Mouse (Mus musculus) hindbrain, embryonic 11.5 days (tissue): Measurements from ENCODE around the gene Vmn1r40. TPM values are rescaled to one million over a fixed set of nuclear protein-coding genes. Genes with fewer than 3 reads are reported as not detected.

Experiments used
- ATAC-seq: fragments of 200-750 bp; cut with Nextera tagmentation; 2 replicates; pipeline ENCODE4 v1.8.0; 2017; ENCODE audit warnings: mild to moderate bottlenecking, moderate TSS enrichment, moderate library complexity; ENCODE audit not compliant: low FRiP score
- DNase-seq: peaks from one replicate; pipeline ENCODE4 v3.0.0-alpha.2; 2015; ENCODE audit warnings: low spot score
- H3K27ac ChIP-seq: fragments of 300-500 bp; sonication (generic); 2 replicates; pipeline ENCODE4 v1.5.1; 2014; ENCODE audit warnings: mild to moderate bottlenecking, low read depth, low read length
- H3K27me3 ChIP-seq: fragments of 300-500 bp; sonication (generic); 2 replicates; pipeline ENCODE4 v1.6.1; 2014; ENCODE audit warnings: mild to moderate bottlenecking, low read length, moderate library complexity, mixed read lengths; ENCODE audit not compliant: control insufficient read depth, insufficient read depth
- H3K36me3 ChIP-seq: fragments of 300-500 bp; sonication (generic); 2 replicates; pipeline ENCODE4 v1.6.1; 2014; ENCODE audit warnings: mild to moderate bottlenecking, low read length, moderate library complexity, mixed read lengths; ENCODE audit not compliant: control insufficient read depth, insufficient read depth
- H3K4me1 ChIP-seq: fragments of 300-500 bp; sonication (generic); replicated peaks from 2 replicates; pipeline ENCODE4 v1.6.1; 2014; ENCODE audit warnings: low read length, mixed read lengths; ENCODE audit not compliant: control insufficient read depth, insufficient read depth
- H3K4me2 ChIP-seq: fragments of 300-500 bp; sonication (generic); replicated peaks from 2 replicates; pipeline ENCODE4 v1.6.1; 2014; ENCODE audit warnings: mild to moderate bottlenecking, low read depth, low read length
- H3K4me3 ChIP-seq: fragments of 300-500 bp; sonication (generic); 2 replicates; pipeline ENCODE4 v1.5.1; 2014; ENCODE audit warnings: low read depth, low read length
- H3K9ac ChIP-seq: fragments of 300-500 bp; sonication (generic); 2 replicates; pipeline ENCODE4 v1.6.1; 2014; ENCODE audit warnings: low read depth, low read length
- H3K9me3 ChIP-seq: fragments of 300-500 bp; sonication (generic); 2 replicates; pipeline ENCODE4 v1.6.1; 2016; ENCODE audit warnings: low read length; ENCODE audit not compliant: control insufficient read depth
- WGBS: fragments of 180-500 bp; shearing (Covaris S2); extraction: QIAGEN DNeasy Blood & Tissue Kit; methylation state at CpG from one replicate; pipeline ENCODE4 v1.1.7; 2014; 5-methylcytosine and 5-hydroxymethylcytosine counted together
- polyA plus RNA-seq: library from polyadenylated mRNA; unstranded; fragments of >200 nt; fragmentation: Nextera tagmentation; extraction: Ambion mirVana; gene quantifications from 2 replicates; pipeline ENCODE4 v1.2.1, GENCODE M21; 2014

The Vmn1r40 gene
- polyA plus RNA-seq, 1 experiment from 2014 or later, result not detected

GRCm38 (mm10) chr6:89669556-89669955 is 37.8 kb upstream of the Vmn1r40 start:
- H3K9me3 ChIP-seq, result no peaks in the 10 kb centered on the region
- no peak overlapping the region for H3K9ac ChIP-seq
- H3K4me2 ChIP-seq, result no peak overlapping the region
- ATAC-seq, result no peak
- whole genome bisulfite sequencing, result 90% methylated on average over 6 of the region's 6 CpGs
- no peak overlapping the region for H3K27ac ChIP-seq
- no peak for DNase-seq
- H3K4me1 ChIP-seq, result no peaks in the 10 kb centered on the region
- no peaks in the 10 kb centered on the region for H3K27me3 ChIP-seq
- H3K36me3 ChIP-seq, result no peaks in the 10 kb centered on the region
- H3K4me3 ChIP-seq, result no peak overlapping the region

DNA sequence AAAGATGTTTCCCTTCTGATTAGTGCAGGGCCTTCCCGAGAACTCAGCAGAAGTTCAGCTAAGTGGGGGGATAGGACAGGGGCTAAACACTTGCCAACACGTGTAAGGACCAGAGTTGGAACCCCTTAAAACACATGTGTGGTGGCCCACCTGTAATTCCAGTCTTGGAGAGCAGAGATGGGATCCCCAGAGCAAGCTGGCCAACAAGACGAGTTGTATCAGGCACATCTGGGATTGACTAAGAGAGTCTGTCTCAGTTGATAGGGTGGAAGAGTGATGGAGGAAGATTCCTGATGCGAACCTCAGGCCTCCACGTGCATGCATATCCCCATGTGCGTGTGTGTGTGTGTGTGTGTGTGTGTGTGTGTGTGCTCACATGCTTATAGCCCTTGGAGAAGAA is 35.9 kb upstream of the Vmn1r40 start:
- Histone ChIP-seq H3K9me3 (no peaks in the 10 kb centered on the region), H3K27me3 (no peaks in the 10 kb centered on the region), H3K4me3 (no peak overlapping the region), H3K4me1 (no peaks in the 10 kb centered on the region), H3K36me3 (no peaks in the 10 kb centered on the region), H3K27ac (no peak overlapping the region), H3K9ac (no peak overlapping the region), H3K4me2 (no peak overlapping the region)
- 89% methylated on average over 6 of the region's 6 CpGs for WGBS
- DNase-seq (no peak), ATAC-seq (no peak)

DNA sequence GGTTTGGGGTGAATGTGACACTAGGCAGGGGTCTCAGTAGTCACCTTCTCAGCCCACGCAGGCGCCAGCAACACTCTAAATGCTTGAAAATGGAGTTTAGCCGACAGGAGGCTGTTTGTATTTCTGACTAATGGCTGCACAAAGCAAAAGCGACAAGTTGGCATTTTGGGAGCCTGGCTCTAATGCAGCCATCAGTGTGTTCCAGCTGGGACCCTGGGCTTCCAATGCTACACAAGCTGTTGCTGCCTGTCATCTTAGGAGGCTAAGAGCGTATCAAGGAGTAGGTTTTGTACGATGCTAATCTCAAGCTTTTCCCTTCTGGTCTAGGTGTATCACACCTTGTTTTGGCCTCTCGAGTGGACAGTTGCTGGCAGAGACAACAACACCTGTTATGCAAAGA is 34.7 kb upstream of the Vmn1r40 start:
- Histone ChIP-seq H3K27ac (no peak overlapping the region), H3K4me1 (no peaks in the 10 kb centered on the region), H3K9ac (no peak overlapping the region), H3K9me3 (no peaks in the 10 kb centered on the region), H3K27me3 (no peaks in the 10 kb centered on the region), H3K4me3 (no peak overlapping the region), H3K4me2 (no peak overlapping the region), H3K36me3 (no peaks in the 10 kb centered on the region)
- WGBS, result 87% methylated on average over 7 of the region's 7 CpGs
- ATAC-seq, result no peak
- no peak for DNase-seq

- H3K27me3 ChIP-seq, result no peaks in the 10 kb centered on the region
These were observed 34.1 kb upstream of the Vmn1r40 start for GRCm38 (mm10) chr6:89673135-89673780.

GRCm38 (mm10) chr6:89678522-89678921 is 28.8 kb upstream of the Vmn1r40 start:
- H3K27me3 ChIP-seq, result no peaks in the 10 kb centered on the region
- no peak overlapping the region for H3K27ac ChIP-seq
- H3K36me3 ChIP-seq, result no peaks in the 10 kb centered on the region
- 76% methylated on average over 4 of the region's 4 CpGs for WGBS
- ATAC-seq (no peak), DNase-seq (no peak)
- no peak overlapping the region for H3K4me3 ChIP-seq
- H3K4me2 ChIP-seq, result no peak overlapping the region
- H3K4me1 ChIP-seq, result no peaks in the 10 kb centered on the region
- no peak overlapping the region for H3K9ac ChIP-seq
- no peaks in the 10 kb centered on the region for H3K9me3 ChIP-seq

More at GRCm38 (mm10) chr6:89673135-89673780, 34.1 kb upstream of the Vmn1r40 start:
- Histone ChIP-seq H3K4me2 (no peak overlapping the region), H3K4me3 (no peak overlapping the region), H3K4me1 (no peaks in the 10 kb centered on the region), H3K9me3 (no peaks in the 10 kb centered on the region), H3K9ac (no peak overlapping the region), H3K36me3 (no peaks in the 10 kb centered on the region), H3K27ac (no peak overlapping the region)
- ATAC-seq, result no peak
- WGBS, result 89% methylated on average over 11 of the region's 11 CpGs
- no peak for DNase-seq

GRCm38 (mm10) chr6:89679291-89679835 is 28.0 kb upstream of the Vmn1r40 start:
- Histone ChIP-seq H3K9me3 (no peaks in the 10 kb centered on the region), H3K4me2 (no peak overlapping the region), H3K4me1 (no peaks in the 10 kb centered on the region), H3K27ac (no peak overlapping the region), H3K27me3 (no peaks in the 10 kb centered on the region), H3K9ac (no peak overlapping the region), H3K4me3 (no peak overlapping the region), H3K36me3 (no peaks in the 10 kb centered on the region)
- peak; percentile 86 for DNase-seq
- WGBS, result 18% methylated on average over 10 of the region's 10 CpGs
- ATAC-seq, result peak; percentile 69

GRCm38 (mm10) chr6:89680155-89680554 is 27.2 kb upstream of the Vmn1r40 start:
- H3K27me3 ChIP-seq, result no peaks in the 10 kb centered on the region
- DNase-seq (peak; percentile 90), ATAC-seq (peak; percentile 75)
- no peak overlapping the region for H3K4me2 ChIP-seq
- no peak overlapping the region for H3K9ac ChIP-seq
- no peaks in the 10 kb centered on the region for H3K9me3 ChIP-seq
- H3K36me3 ChIP-seq, result no peaks in the 10 kb centered on the region
- no peak overlapping the region for H3K4me3 ChIP-seq
- H3K27ac ChIP-seq, result no peak overlapping the region
- no peaks in the 10 kb centered on the region for H3K4me1 ChIP-seq
- WGBS, result 11% methylated on average over 8 of the region's 8 CpGs

- H3K27me3 ChIP-seq, result no peaks in the 10 kb centered on the region
- ATAC-seq (no peak), DNase-seq (no peak)
- WGBS, result 67% methylated on average over 1 of the region's 1 CpGs
- no peaks in the 10 kb centered on the region for H3K9me3 ChIP-seq
- H3K27ac ChIP-seq, result no peak overlapping the region
- no peak overlapping the region for H3K4me2 ChIP-seq
- H3K9ac ChIP-seq, result no peak overlapping the region
- H3K4me1 ChIP-seq, result no peaks in the 10 kb centered on the region
- H3K4me3 ChIP-seq, result no peak overlapping the region
- H3K36me3 ChIP-seq, result no peaks in the 10 kb centered on the region
These were observed 23.1 kb upstream of the Vmn1r40 start for GRCm38 (mm10) chr6:89684231-89684630.

GRCm38 (mm10) chr6:89687100-89687499 is 20.2 kb upstream of the Vmn1r40 start:
- WGBS, result 65% methylated on average over 1 of the region's 1 CpGs
- H3K27ac ChIP-seq, result no peak overlapping the region
- no peak for DNase-seq

More at GRCm38 (mm10) chr6:89687100-89687499, 20.2 kb upstream of the Vmn1r40 start:
- no peak overlapping the region for H3K9ac ChIP-seq
- H3K4me3 ChIP-seq, result no peak overlapping the region
- no peak for ATAC-seq
- H3K36me3 ChIP-seq, result no peaks in the 10 kb centered on the region
- no peak overlapping the region for H3K4me2 ChIP-seq
- no peaks in the 10 kb centered on the region for H3K4me1 ChIP-seq
- no peaks in the 10 kb centered on the region for H3K9me3 ChIP-seq
- H3K27me3 ChIP-seq, result no peaks in the 10 kb centered on the region
